Mouse (Mus musculus) activated CD4-positive, CD25-positive, alpha-beta regulatory T cell (primary cell): ENCODE results near the gene Gipr. TPM values are rescaled to one million over a fixed set of nuclear protein-coding genes. Genes with fewer than 3 reads are reported as not detected.

Source experiments
- polyA plus RNA-seq, 2 experiments: library from polyadenylated mRNA; unstranded; fragments of 100-300 nt; shearing (Covaris generic); gene quantifications; one replicate each; pipeline ENCODE4 v1.2.1; 2017

Gene Gipr
- under 1 TPM in 1 of 2 experiments, not detected in 1; 0.37 TPM for polyA plus RNA-seq

GRCm38 (mm10) chr7:19165656-19166423, at the start of gene Gipr:
TSS of gene Gipr (minus strand) at chr7:19166127.

GRCm38 (mm10) chr7:19211996-19212755, 46.2 kb upstream of the Gipr start, which contains the start of gene Gpr4:
TSS of gene Gpr4 (plus strand) at chr7:19212538.

GRCm38 (mm10) chr7:19175708-19176515, 10.0 kb upstream of the Gipr start, which contains the start of gene Eml2:
TSS of gene Eml2 (plus strand) at chr7:19176421.

GRCm38 (mm10) chr7:19149626-19150025, 16.3 kb downstream of the Gipr start, which contains the start of gene Snrpd2:
TSS of gene Snrpd2 (plus strand) at chr7:19149722.

GRCm38 (mm10) chr7:19148875-19149541, 16.9 kb downstream of the Gipr start, which contains the start of gene Qpctl:
TSS of gene Qpctl (minus strand) at chr7:19149291.

GRCm38 (mm10) chr7:19119631-19120429, 46.1 kb downstream of the Gipr start, which contains the start of gene Fbxo46:
TSS of gene Fbxo46 (plus strand) at chr7:19119859.

GRCm38 (mm10) chr7:19118028-19118771, 47.7 kb downstream of the Gipr start, which contains the start of gene Gm4969:
TSS of gene Gm4969 (minus strand) at chr7:19118368.

Other genes with a start within 250 kb of the Gipr start
- under 1 TPM in 1 of 2 experiments, not detected in 1; 0.05 TPM for gene Nova2, start 240.2 kb downstream of the Gipr start, polyA plus RNA-seq
- gene Nanos2, start 178.7 kb downstream of the Gipr start, polyA plus RNA-seq, result under 1 TPM in 1 of 2 experiments, not detected in 1; 0.23 TPM
- gene Mypop, start 174.9 kb downstream of the Gipr start, polyA plus RNA-seq, result 1 to 10 TPM; 5.2 to 9.4 TPM
- gene Irf2bp1, start 162.1 kb downstream of the Gipr start, polyA plus RNA-seq, result 10 to 100 TPM; 36.4 to 40.1 TPM
- gene Foxa3, start 142.6 kb downstream of the Gipr start, polyA plus RNA-seq, result not detected
- 10 to 100 TPM; 18.4 to 25.8 TPM for gene Sympk, start 141.8 kb downstream of the Gipr start, polyA plus RNA-seq
- gene Rsph6a, start 111.4 kb downstream of the Gipr start, polyA plus RNA-seq, result not detected
- gene Dmwd, start 89.9 kb downstream of the Gipr start, polyA plus RNA-seq, result 1 to 10 TPM in 1 of 2 experiments, under 1 TPM in 1; 0.13 to 1.2 TPM
- gene Dmpk, start 82.3 kb downstream of the Gipr start, polyA plus RNA-seq, result under 1 TPM in 1 of 2 experiments, not detected in 1; 0.23 TPM
- under 1 TPM in 1 of 2 experiments, not detected in 1; 0.61 TPM for gene Six5, start 71.5 kb downstream of the Gipr start, polyA plus RNA-seq
- not detected for gene Gm4969, start 47.8 kb downstream of the Gipr start, polyA plus RNA-seq
- 10 to 100 TPM in 1 of 2 experiments, 1 to 10 TPM in 1; 9.4 to 18.5 TPM for gene Fbxo46, start 46.3 kb downstream of the Gipr start, polyA plus RNA-seq
- gene Qpctl, start 16.8 kb downstream of the Gipr start, polyA plus RNA-seq, result 10 to 100 TPM in 1 of 2 experiments, 1 to 10 TPM in 1; 9.8 to 10.7 TPM
- 10 to 100 TPM; 43.7 to 53.5 TPM for gene Snrpd2, start 16.4 kb downstream of the Gipr start, polyA plus RNA-seq
- gene Eml2, start 10.3 kb upstream of the Gipr start, polyA plus RNA-seq, result 10 to 100 TPM; 21.8 to 28.3 TPM
- under 1 TPM; 0.16 to 0.17 TPM for gene Gpr4, start 46.4 kb upstream of the Gipr start, polyA plus RNA-seq
- gene Opa3, start 62.2 kb upstream of the Gipr start, polyA plus RNA-seq, result 10 to 100 TPM; 17.5 to 19.0 TPM
- 100 to 1,000 TPM; 246 to 417 TPM for gene Vasp, start 105.7 kb upstream of the Gipr start, polyA plus RNA-seq
- 1 to 10 TPM in 1 of 2 experiments, under 1 TPM in 1; 0.77 to 7.4 TPM for gene Ppm1n, start 113.9 kb upstream of the Gipr start, polyA plus RNA-seq
- gene Rtn2, start 116.5 kb upstream of the Gipr start, polyA plus RNA-seq, result under 1 TPM; 0.25 to 0.48 TPM
- gene Fosb, start 143.9 kb upstream of the Gipr start, polyA plus RNA-seq, result 1 to 10 TPM in 1 of 2 experiments, under 1 TPM in 1; 0.52 to 1.4 TPM
- 10 to 100 TPM; 74.5 to 80.7 TPM for gene Ercc1, start 178.7 kb upstream of the Gipr start, polyA plus RNA-seq
- gene Cd3eap, start 193.4 kb upstream of the Gipr start, polyA plus RNA-seq, result 10 to 100 TPM; 10.2 to 19.7 TPM
- under 1 TPM; 0.32 to 0.49 TPM for gene Ppp1r13l, start 193.6 kb upstream of the Gipr start, polyA plus RNA-seq
- gene Ercc2, start 215.9 kb upstream of the Gipr start, polyA plus RNA-seq, result 1 to 10 TPM; 5.6 to 7.5 TPM
- 10 to 100 TPM; 19.5 to 32.4 TPM for gene Klc3, start 238.0 kb upstream of the Gipr start, polyA plus RNA-seq
- gene Ckm, start 238.6 kb upstream of the Gipr start, polyA plus RNA-seq, result not detected